ENCODE assay signal across 11 mouse cellular contexts in the genomic region with DNA sequence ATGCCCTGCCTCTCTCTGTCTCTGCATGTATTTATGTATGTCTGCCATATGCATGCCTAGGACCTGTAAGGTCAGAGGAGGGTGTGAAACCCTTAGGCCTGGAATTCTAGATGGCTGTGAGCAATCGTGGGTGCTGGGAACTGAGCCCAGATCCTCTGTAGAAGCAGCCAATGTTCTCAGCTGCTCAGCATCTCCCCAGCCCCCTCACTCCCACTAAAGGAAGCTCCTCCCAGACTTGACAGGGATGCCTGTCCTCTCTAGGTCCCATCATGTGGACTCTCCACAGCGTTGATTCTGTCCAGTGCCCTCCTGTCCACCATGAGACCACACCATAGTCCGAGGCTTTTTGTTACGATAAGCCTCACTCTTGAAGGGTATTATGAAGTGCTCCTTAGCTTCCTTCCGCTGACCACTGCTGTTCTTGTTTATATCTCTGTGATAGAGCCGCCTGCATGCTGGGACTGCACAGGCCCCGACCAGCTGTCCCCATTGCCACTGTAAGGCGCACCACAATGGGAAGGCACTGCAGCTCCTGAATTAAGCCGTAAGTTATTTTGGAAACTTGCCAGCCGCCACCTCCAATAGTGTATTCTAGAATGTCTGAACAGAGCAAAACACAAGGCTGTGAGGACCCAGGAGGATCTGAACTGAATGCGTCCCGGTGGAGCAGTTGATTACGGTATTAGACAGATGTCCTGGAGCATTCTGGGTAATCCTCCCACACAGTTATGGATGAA. TPM values are rescaled to one million over a fixed set of nuclear protein-coding genes. Genes with fewer than 3 reads are reported as not detected.
DNase-seq lines count a peak whose midpoint lies in the region; ATAC-seq lines count a peak whose summit lies in the region.
"Had no signal": no experiment of that assay in that cellular context is flagged by ENCODE, and none has a peak within 500 bp of the region (broad histone marks: within the 10 kb centered on the region; RNA-seq: fewer than 3 reads in every experiment).

No protein-coding gene starts in this region.

- no peaks in the 10 kb centered on the region for H3K9me3 ChIP-seq in hindbrain, embryonic 12.5 days (replicated peaks)
- H3K9me3 ChIP-seq in hindbrain, embryonic 11.5 days (ENCODE audit: control insufficient read depth, low read length), result no peaks in the 10 kb centered on the region
- H3K9me3 ChIP-seq in kidney, embryonic 16.5 days (ENCODE audit: low read length), result no peaks in the 10 kb centered on the region
- H3K9me3 ChIP-seq: limb, embryonic 12.5 days had no signal

- peak; percentile 72 for ATAC-seq in hindbrain, embryonic 12.5 days (ENCODE audit: low FRiP score)
- no peak for ATAC-seq in hindbrain, embryonic 11.5 days (ENCODE audit: low FRiP score)
- ATAC-seq in kidney, embryonic 16.5 days (ENCODE audit: low FRiP score, low TSS enrichment), result no peak; the same call in 1 of the 2 replicates

- 58% methylated on average over 13 of the region's 13 CpGs for WGBS in hindbrain, embryonic 12.5 days
- WGBS in hindbrain, embryonic 11.5 days, result 82% methylated on average over 13 of the region's 13 CpGs
- 70% methylated on average over 13 of the region's 13 CpGs for WGBS in kidney, embryonic 16.5 days

- H3K27ac ChIP-seq in hindbrain, embryonic 12.5 days, result peak overlapping the region; percentile 60; the same call in 1 of the 2 replicates
- H3K27ac ChIP-seq in hindbrain, embryonic 11.5 days (ENCODE audit: low read depth, low read length), result no peak overlapping the region
- H3K27ac ChIP-seq in kidney, embryonic 16.5 days (ENCODE audit: low read length), result no peak overlapping the region
- H3K27ac ChIP-seq: limb, embryonic 12.5 days had no signal

- H3K4me2 ChIP-seq in hindbrain, embryonic 12.5 days (replicated peaks), result no peak overlapping the region
- no peak overlapping the region for H3K4me2 ChIP-seq in hindbrain, embryonic 11.5 days (replicated peaks; ENCODE audit: low read depth, low read length)
- no peak overlapping the region for H3K4me2 ChIP-seq in kidney, embryonic 16.5 days (replicated peaks; ENCODE audit: low read depth, low read length)
- H3K4me2 ChIP-seq: limb, embryonic 12.5 days had no signal

- intact Hi-C loops in left cerebral cortex, postnatal 4 days (cut with DNase I), result no loop called here
- intact Hi-C loops in gastrocnemius, postnatal 14 days (cut with DNase I; ENCODE audit: low total_unique reads), result no loop called here
- intact Hi-C loops in heart, postnatal 36 days (cut with DNase I), result no loop called here

- no peaks in the 10 kb centered on the region for H3K36me3 ChIP-seq in hindbrain, embryonic 12.5 days
- no peaks in the 10 kb centered on the region for H3K36me3 ChIP-seq in hindbrain, embryonic 11.5 days (ENCODE audit: control insufficient read depth, insufficient read depth, low read length)
- H3K36me3 ChIP-seq in kidney, embryonic 16.5 days (ENCODE audit: insufficient read depth, low read length), result no peaks in the 10 kb centered on the region
- H3K36me3 ChIP-seq: limb, embryonic 12.5 days had no signal

- no peak overlapping the region for H3K9ac ChIP-seq in hindbrain, embryonic 12.5 days
- H3K9ac ChIP-seq in hindbrain, embryonic 11.5 days (ENCODE audit: low read depth, low read length), result no peak overlapping the region
- H3K9ac ChIP-seq in kidney, embryonic 16.5 days (replicated peaks; ENCODE audit: low read length), result no peak overlapping the region
- H3K9ac ChIP-seq: limb, embryonic 12.5 days had no signal

- H3K4me1 ChIP-seq in hindbrain, embryonic 12.5 days, result 0 out of 2 replicates have a peak, but pooled peaks cover 7% of the 10 kb centered on the region
- H3K4me1 ChIP-seq in hindbrain, embryonic 11.5 days (replicated peaks; ENCODE audit: control insufficient read depth, insufficient read depth, low read length), result no peaks in the 10 kb centered on the region
- no peaks in the 10 kb centered on the region; the same call in 1 of the 2 replicates for H3K4me1 ChIP-seq in kidney, embryonic 16.5 days (ENCODE audit: insufficient read depth, low read length)
- H3K4me1 ChIP-seq: limb, embryonic 12.5 days had no signal

- no peak for DNase-seq in hindbrain, embryonic 11.5 days (ENCODE audit: low spot score)
- DNase-seq in right cerebral cortex, adult 18-20 months, result peak; percentile 42
- no peak for DNase-seq in right cerebral cortex, postnatal 36 days (ENCODE audit: low spot score in 2 of 2)
- peak; percentile 39 for DNase-seq in left cerebral cortex, postnatal 4 days
- DNase-seq in gastrocnemius, postnatal 14 days, result no peak
- DNase-seq in heart, postnatal 36 days, result no peak

- no peak overlapping the region for H3K4me3 ChIP-seq in hindbrain, embryonic 12.5 days
- no peak overlapping the region for H3K4me3 ChIP-seq in hindbrain, embryonic 11.5 days (ENCODE audit: low read depth, low read length)
- H3K4me3 ChIP-seq in kidney, embryonic 16.5 days (ENCODE audit: low read length), result no peak overlapping the region
- H3K4me3 ChIP-seq: limb, embryonic 12.5 days; myocyte had no signal

- no peaks in the 10 kb centered on the region for H3K27me3 ChIP-seq in hindbrain, embryonic 12.5 days
- no peaks in the 10 kb centered on the region for H3K27me3 ChIP-seq in hindbrain, embryonic 11.5 days (ENCODE audit: control insufficient read depth, insufficient read depth, low read length)
- H3K27me3 ChIP-seq in kidney, embryonic 16.5 days (ENCODE audit: insufficient read depth, low read length), result no peaks in the 10 kb centered on the region
- H3K27me3 ChIP-seq: limb, embryonic 12.5 days had no signal

RNA-seq across cellular contexts. Expression of a gene that starts 40.4 kb away (rescaled TPM):
- not detected in 2 replicates for polyA plus RNA-seq in hindbrain, embryonic 12.5 days (2016; fragmentation: Nextera tagmentation; extraction: Ambion mirVana)
- polyA plus RNA-seq in hindbrain, embryonic 11.5 days (2014; fragmentation: Nextera tagmentation; extraction: Ambion mirVana), result not detected in 2 replicates
- not detected for total RNA-seq in left cerebral cortex, postnatal 4 days (2021)
- total RNA-seq in gastrocnemius, postnatal 14 days (2021), result not detected
- not detected for total RNA-seq in heart, postnatal 36 days (2021)
- not detected in 2 replicates for polyA plus RNA-seq in kidney, embryonic 16.5 days (2015; fragmentation: Nextera tagmentation; extraction: Ambion mirVana)
- total RNA-seq: hematopoietic stem cell, adult 5-6 weeks had no signal
- polyA plus RNA-seq: limb, embryonic 12.5 days; myocyte had no signal

RNA-seq across cellular contexts. Expression of a gene that starts 42.2 kb away (rescaled TPM):
- polyA plus RNA-seq in hindbrain, embryonic 12.5 days (2016; fragmentation: Nextera tagmentation; extraction: Ambion mirVana), result 0.30 and 0.31 TPM in 2 replicates
- polyA plus RNA-seq in hindbrain, embryonic 11.5 days (2014; fragmentation: Nextera tagmentation; extraction: Ambion mirVana), result 0.21 TPM in 1 of 2 replicates, not detected in the other
- under 1 TPM in 1 of 2 experiments, not detected in 1; 0.24 TPM for total RNA-seq in left cerebral cortex, postnatal 4 days (2021)
- under 1 TPM; 0.16 to 0.22 TPM for total RNA-seq in gastrocnemius, postnatal 14 days (2021)
- under 1 TPM in 1 of 2 experiments, not detected in 1; 0.25 TPM for total RNA-seq in heart, postnatal 36 days (2021)
- polyA plus RNA-seq in kidney, embryonic 16.5 days (2015; fragmentation: Nextera tagmentation; extraction: Ambion mirVana), result 0.26 and 0.40 TPM in 2 replicates
- total RNA-seq: hematopoietic stem cell, adult 5-6 weeks had no signal

RNA-seq across cellular contexts. Expression of a gene that starts 42.3 kb away (rescaled TPM):
- polyA plus RNA-seq in hindbrain, embryonic 12.5 days (2016; fragmentation: Nextera tagmentation; extraction: Ambion mirVana), result 336 and 340 TPM in 2 replicates
- 406 and 416 TPM in 2 replicates for polyA plus RNA-seq in hindbrain, embryonic 11.5 days (2014; fragmentation: Nextera tagmentation; extraction: Ambion mirVana)
- 100 to 1,000 TPM; 207 to 213 TPM for total RNA-seq in left cerebral cortex, postnatal 4 days (2021)
- total RNA-seq in gastrocnemius, postnatal 14 days (2021), result 100 to 1,000 TPM; 642 to 667 TPM
- 100 to 1,000 TPM; 247 to 253 TPM for total RNA-seq in heart, postnatal 36 days (2021)
- polyA plus RNA-seq in kidney, embryonic 16.5 days (2015; fragmentation: Nextera tagmentation; extraction: Ambion mirVana), result 404 and 421 TPM in 2 replicates

Comparison
In these comparisons a context has a peak if more than half of its experiments do, and no peak if none do; other contexts are left out.
1. DNase-seq: peak in right cerebral cortex, adult 18-20 months (single experiment) and left cerebral cortex, postnatal 4 days (single experiment); none in hindbrain, embryonic 11.5 days (single experiment), right cerebral cortex, postnatal 36 days (0 of 2), gastrocnemius, postnatal 14 days (single experiment) and heart, postnatal 36 days (0 of 2).